Comparison of ENCODE assay signal across 10 mouse cellular contexts in the genomic region with DNA sequence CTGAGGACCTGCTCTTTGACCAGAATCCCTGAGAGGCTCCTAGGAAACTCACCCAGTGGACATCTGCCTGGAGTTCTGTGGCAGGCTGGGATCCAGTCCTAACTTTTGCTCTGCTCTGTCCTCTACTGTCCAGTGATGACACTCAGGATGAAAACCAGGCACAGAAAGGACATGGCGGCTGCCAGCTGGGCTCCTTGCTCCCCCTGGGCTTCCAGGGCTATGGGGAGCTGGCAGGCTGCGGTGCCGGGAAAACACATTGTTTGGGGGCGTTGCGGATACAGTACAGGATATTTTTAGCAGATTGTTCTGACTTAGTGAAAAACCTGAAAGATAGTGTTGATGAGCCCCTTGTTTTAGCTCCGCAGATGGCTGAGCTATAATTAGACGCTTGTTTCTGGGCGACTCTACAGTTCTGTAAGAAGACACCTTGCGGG.
DNase-seq lines count a peak whose midpoint lies in the region; ATAC-seq lines count a peak whose summit lies in the region.
"Had no signal": no experiment of that assay in that cellular context is flagged by ENCODE, and none has a peak within 500 bp of the region (broad histone marks: within the 10 kb centered on the region; RNA-seq: fewer than 3 reads in every experiment).

No protein-coding gene starts in this region.

- ATAC-seq in forebrain, embryonic 14.5 days = peak; percentile 73; the same call in 1 of the 2 replicates
- no peak for ATAC-seq in hindbrain, embryonic 11.5 days (ENCODE audit: low FRiP score)

- H3K4me1 ChIP-seq in forebrain, embryonic 14.5 days (ENCODE audit: control insufficient read depth, insufficient read depth, low read length) = 0 out of 2 replicates have a peak, but pooled peaks cover 5% of the 10 kb centered on the region
- no peaks in the 10 kb centered on the region for H3K4me1 ChIP-seq in hindbrain, embryonic 11.5 days (replicated peaks; ENCODE audit: control insufficient read depth, insufficient read depth, low read length)
- H3K4me1 ChIP-seq: limb, embryonic 15.5 days had no signal

- WGBS in forebrain, embryonic 14.5 days = 70% methylated on average over 9 of the region's 9 CpGs
- WGBS in hindbrain, embryonic 11.5 days = 75% methylated on average over 9 of the region's 9 CpGs

- no peaks in the 10 kb centered on the region for H3K9me3 ChIP-seq in forebrain, embryonic 14.5 days (replicated peaks; ENCODE audit: control insufficient read depth, low read length)
- H3K9me3 ChIP-seq in hindbrain, embryonic 11.5 days (ENCODE audit: control insufficient read depth, low read length) = no peaks in the 10 kb centered on the region
- H3K9me3 ChIP-seq: limb, embryonic 15.5 days had no signal

- no peak overlapping the region for H3K9ac ChIP-seq in forebrain, embryonic 14.5 days (ENCODE audit: low read length)
- no peak overlapping the region for H3K9ac ChIP-seq in hindbrain, embryonic 11.5 days (ENCODE audit: low read depth, low read length)
- H3K9ac ChIP-seq: limb, embryonic 15.5 days had no signal

- no peaks in the 10 kb centered on the region for H3K36me3 ChIP-seq in forebrain, embryonic 14.5 days (ENCODE audit: control insufficient read depth, insufficient read depth, low read length)
- no peaks in the 10 kb centered on the region for H3K36me3 ChIP-seq in hindbrain, embryonic 11.5 days (ENCODE audit: control insufficient read depth, insufficient read depth, low read length)
- H3K36me3 ChIP-seq: limb, embryonic 15.5 days had no signal

- peak overlapping the region; percentile 53; the same call in 1 of the 2 replicates for H3K27ac ChIP-seq in forebrain, embryonic 14.5 days (ENCODE audit: low read depth, low read length)
- no peak overlapping the region for H3K27ac ChIP-seq in hindbrain, embryonic 11.5 days (ENCODE audit: low read depth, low read length)
- H3K27ac ChIP-seq: limb, embryonic 15.5 days had no signal

- H3K27me3 ChIP-seq in forebrain, embryonic 14.5 days (replicated peaks; ENCODE audit: control insufficient read depth, insufficient read depth, low read length) = no peaks in the 10 kb centered on the region
- H3K27me3 ChIP-seq in hindbrain, embryonic 11.5 days (ENCODE audit: control insufficient read depth, insufficient read depth, low read length) = no peaks in the 10 kb centered on the region
- H3K27me3 ChIP-seq: CH12.LX; limb, embryonic 15.5 days had no signal

- no peak overlapping the region for H3K4me3 ChIP-seq in forebrain, embryonic 14.5 days (ENCODE audit: low read depth, low read length)
- no peak overlapping the region for H3K4me3 ChIP-seq in hindbrain, embryonic 11.5 days (ENCODE audit: low read depth, low read length)
- H3K4me3 ChIP-seq: limb, embryonic 15.5 days had no signal

- peak; percentile 39 to 69 for DNase-seq in heart, adult 18-20 months
- DNase-seq in heart, adult 8-10 months (ENCODE audit: low spot score) = no peak
- peak; percentile 67 for DNase-seq in forebrain, embryonic 14.5 days (ENCODE audit: low spot score)
- peak; percentile 95 for DNase-seq in layer of hippocampus, adult 9-11 months
- peak; percentile 54 for DNase-seq in right cerebral cortex, postnatal 4 days
- DNase-seq in lung, postnatal 14 days = no peak
- no peak for DNase-seq in MN1 (ENCODE audit: low spot score)
- DNase-seq in hindbrain, embryonic 11.5 days (ENCODE audit: low spot score) = no peak

- no peak overlapping the region for H3K4me2 ChIP-seq in forebrain, embryonic 14.5 days (ENCODE audit: low read length)
- H3K4me2 ChIP-seq in hindbrain, embryonic 11.5 days (replicated peaks; ENCODE audit: low read depth, low read length) = no peak overlapping the region
- H3K4me2 ChIP-seq: limb, embryonic 15.5 days had no signal

Comparison
In these comparisons a context has a peak if more than half of its experiments do, and no peak if none do; other contexts are left out.
1. DNase-seq: peak in heart, adult 18-20 months (2 of 2), forebrain, embryonic 14.5 days (single experiment), layer of hippocampus, adult 9-11 months (single experiment) and right cerebral cortex, postnatal 4 days (single experiment); none in heart, adult 8-10 months (single experiment), lung, postnatal 14 days (single experiment), MN1 (single experiment) and hindbrain, embryonic 11.5 days (single experiment).